Mouse (Mus musculus): Measurements from ENCODE around the gene Ocel1. TPM values are rescaled to one million over a fixed set of nuclear protein-coding genes. Genes with fewer than 3 reads are reported as not detected.

The Ocel1 gene
- polyA plus RNA-seq, 1 experiment: 36.5 TPM

DNA sequence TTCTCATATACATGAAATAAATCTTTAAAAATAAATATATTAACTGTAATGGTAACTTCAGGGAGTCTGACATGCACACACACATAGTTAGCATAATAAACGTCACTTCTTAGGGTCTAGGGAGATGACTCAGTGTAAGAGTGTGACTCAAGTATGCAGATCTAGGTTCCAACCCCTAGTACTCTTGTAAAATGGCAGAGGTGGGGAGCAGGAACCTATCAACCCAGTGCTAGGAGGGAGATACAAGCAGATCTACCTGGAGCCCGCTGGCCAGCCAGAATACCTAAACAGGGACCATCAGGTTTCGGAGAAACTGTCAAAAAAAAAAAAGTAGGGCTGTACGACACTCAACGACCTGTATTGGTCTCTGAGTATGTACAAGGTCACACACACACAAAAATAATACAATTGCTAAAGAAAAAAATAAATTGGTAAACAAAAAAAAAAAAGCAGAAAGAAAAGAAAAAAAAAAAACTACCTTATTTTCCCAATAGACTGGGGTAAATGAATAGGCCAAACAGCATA, 325 bp upstream of the Ocel1 start:
- Histone ChIP-seq H3K27ac (ENCODE audit: control insufficient read depth, insufficient read depth, low read depth, low read length) (peak overlapping the region; percentile 69), H3K36me3 (ENCODE audit: control insufficient read depth, insufficient read depth, low read length) (no peaks in the 10 kb centered on the region; the same call in 1 of the 2 replicates), H3K27me3 (ENCODE audit: control insufficient read depth, insufficient read depth, low read length) (no peaks in the 10 kb centered on the region), H3K4me1 (ENCODE audit: control insufficient read depth, insufficient read depth, low read length) (peaks cover 15% of the 10 kb centered on the region), H3K4me3 (ENCODE audit: control insufficient read depth, low read depth, low read length) (peak overlapping the region; percentile 96)
- TF ChIP-seq CTCF (IDR thresholded peaks at IDR 0.05; ENCODE audit: control insufficient read depth, insufficient read depth, insufficient replicate concordance, low read depth, low read length) (no peak), POLR2A (IDR thresholded peaks at IDR 0.05; ENCODE audit: control insufficient read depth, low read depth, low read length) (no peak)

DNA sequence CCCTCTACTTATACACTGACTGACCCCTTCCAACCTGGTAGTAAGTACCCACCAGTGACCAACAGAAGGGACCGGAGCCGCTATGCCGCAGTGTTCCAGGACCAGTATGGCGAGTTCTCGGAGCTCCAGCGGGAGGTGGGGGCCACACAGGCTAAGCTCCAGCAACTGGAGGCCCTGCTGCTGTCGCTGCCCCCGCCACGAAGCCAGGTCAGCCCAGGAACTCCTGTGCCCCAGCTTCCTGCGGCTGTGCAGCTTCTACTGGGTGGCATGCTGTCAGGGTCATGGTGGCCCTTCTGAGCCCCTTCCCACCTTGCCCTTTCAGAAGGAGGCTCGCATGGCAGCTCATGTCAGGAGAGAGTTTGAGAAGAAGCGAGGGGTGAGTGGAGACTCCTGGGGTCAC, 1.3 kb downstream of the Ocel1 start:
- TF ChIP-seq CTCF (IDR thresholded peaks at IDR 0.05; ENCODE audit: control insufficient read depth, insufficient read depth, insufficient replicate concordance, low read depth, low read length) (no peak), POLR2A (IDR thresholded peaks at IDR 0.05; ENCODE audit: control insufficient read depth, low read depth, low read length) (no peak)
- Histone ChIP-seq H3K4me3 (ENCODE audit: control insufficient read depth, low read depth, low read length) (no peak overlapping the region), H3K27ac (ENCODE audit: control insufficient read depth, insufficient read depth, low read depth, low read length) (no peak overlapping the region), H3K36me3 (ENCODE audit: control insufficient read depth, insufficient read depth, low read length) (no peaks in the 10 kb centered on the region; the same call in 1 of the 2 replicates), H3K27me3 (ENCODE audit: control insufficient read depth, insufficient read depth, low read length) (no peaks in the 10 kb centered on the region), H3K4me1 (ENCODE audit: control insufficient read depth, insufficient read depth, low read length) (peaks cover 19% of the 10 kb centered on the region)

DNA sequence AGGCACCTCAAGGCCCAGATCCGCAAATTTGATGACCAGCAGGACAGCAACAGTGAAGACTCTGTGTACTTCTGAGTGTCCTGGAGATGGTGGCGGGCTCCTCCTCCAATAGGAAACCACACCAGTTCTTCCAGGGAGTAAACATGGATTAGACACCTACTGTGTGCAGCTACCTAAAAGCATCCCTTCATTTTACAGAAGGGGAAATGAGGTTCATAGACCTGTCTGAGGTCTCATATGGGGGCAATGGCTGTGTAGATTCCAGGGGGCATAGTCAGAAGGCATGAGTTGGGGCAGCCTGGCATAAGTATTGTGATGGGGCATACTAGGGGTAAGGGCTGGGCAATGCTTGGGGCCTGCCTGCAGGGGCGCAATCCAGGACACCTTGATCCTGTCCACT, 1.9 kb downstream of the Ocel1 start:
- Histone ChIP-seq H3K27me3 (ENCODE audit: control insufficient read depth, insufficient read depth, low read length) (no peaks in the 10 kb centered on the region), H3K4me1 (ENCODE audit: control insufficient read depth, insufficient read depth, low read length) (peaks cover 14% of the 10 kb centered on the region), H3K27ac (ENCODE audit: control insufficient read depth, insufficient read depth, low read depth, low read length) (no peak overlapping the region), H3K4me3 (ENCODE audit: control insufficient read depth, low read depth, low read length) (no peak overlapping the region), H3K36me3 (ENCODE audit: control insufficient read depth, insufficient read depth, low read length) (no peaks in the 10 kb centered on the region; the same call in 1 of the 2 replicates)
- TF ChIP-seq CTCF (IDR thresholded peaks at IDR 0.05; ENCODE audit: control insufficient read depth, insufficient read depth, insufficient replicate concordance, low read depth, low read length) (no peak), POLR2A (IDR thresholded peaks at IDR 0.05; ENCODE audit: control insufficient read depth, low read depth, low read length) (no peak)

DNA sequence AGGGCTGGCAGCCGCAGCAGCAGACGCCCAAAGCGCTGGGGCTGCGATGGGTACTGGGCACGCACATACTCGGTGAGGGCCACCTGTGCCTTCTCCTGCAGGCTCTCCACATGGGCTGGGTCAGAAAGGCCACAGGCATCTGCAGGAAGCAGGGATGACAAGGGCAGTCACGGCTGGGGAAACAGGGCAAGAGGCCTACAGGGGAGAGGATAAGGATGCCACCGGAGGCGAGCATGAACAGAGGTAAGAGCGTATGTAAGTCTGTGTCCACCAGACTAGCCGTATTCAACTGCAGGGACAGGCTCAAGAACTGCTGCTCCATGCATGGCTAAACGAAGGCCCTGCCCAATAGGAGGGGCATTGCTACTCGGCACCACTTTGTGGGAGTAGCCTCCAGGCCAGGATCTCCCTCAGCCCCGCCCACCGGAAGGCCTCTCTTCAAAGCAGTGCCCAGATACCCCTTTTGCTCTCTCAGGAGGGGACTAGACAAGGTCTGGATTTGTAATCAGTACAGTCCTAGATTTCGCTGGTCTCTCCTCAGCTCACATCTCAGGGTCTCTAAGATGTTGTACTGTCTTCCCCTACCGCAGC, 3.6 kb downstream of the Ocel1 start:
- H3K4me3 ChIP-seq (ENCODE audit: control insufficient read depth, low read depth, low read length): no peak overlapping the region
- no peak overlapping the region for H3K27ac ChIP-seq (ENCODE audit: control insufficient read depth, insufficient read depth, low read depth, low read length)
- H3K36me3 ChIP-seq (ENCODE audit: control insufficient read depth, insufficient read depth, low read length): no peaks in the 10 kb centered on the region
- H3K4me1 ChIP-seq (ENCODE audit: control insufficient read depth, insufficient read depth, low read length): peaks cover 11% of the 10 kb centered on the region
- H3K27me3 ChIP-seq (ENCODE audit: control insufficient read depth, insufficient read depth, low read length): no peaks in the 10 kb centered on the region
- TF ChIP-seq POLR2A (IDR thresholded peaks at IDR 0.05; ENCODE audit: control insufficient read depth, low read depth, low read length): no peak
- no peak for TF ChIP-seq CTCF (IDR thresholded peaks at IDR 0.05; ENCODE audit: control insufficient read depth, insufficient read depth, insufficient replicate concordance, low read depth, low read length)

DNA sequence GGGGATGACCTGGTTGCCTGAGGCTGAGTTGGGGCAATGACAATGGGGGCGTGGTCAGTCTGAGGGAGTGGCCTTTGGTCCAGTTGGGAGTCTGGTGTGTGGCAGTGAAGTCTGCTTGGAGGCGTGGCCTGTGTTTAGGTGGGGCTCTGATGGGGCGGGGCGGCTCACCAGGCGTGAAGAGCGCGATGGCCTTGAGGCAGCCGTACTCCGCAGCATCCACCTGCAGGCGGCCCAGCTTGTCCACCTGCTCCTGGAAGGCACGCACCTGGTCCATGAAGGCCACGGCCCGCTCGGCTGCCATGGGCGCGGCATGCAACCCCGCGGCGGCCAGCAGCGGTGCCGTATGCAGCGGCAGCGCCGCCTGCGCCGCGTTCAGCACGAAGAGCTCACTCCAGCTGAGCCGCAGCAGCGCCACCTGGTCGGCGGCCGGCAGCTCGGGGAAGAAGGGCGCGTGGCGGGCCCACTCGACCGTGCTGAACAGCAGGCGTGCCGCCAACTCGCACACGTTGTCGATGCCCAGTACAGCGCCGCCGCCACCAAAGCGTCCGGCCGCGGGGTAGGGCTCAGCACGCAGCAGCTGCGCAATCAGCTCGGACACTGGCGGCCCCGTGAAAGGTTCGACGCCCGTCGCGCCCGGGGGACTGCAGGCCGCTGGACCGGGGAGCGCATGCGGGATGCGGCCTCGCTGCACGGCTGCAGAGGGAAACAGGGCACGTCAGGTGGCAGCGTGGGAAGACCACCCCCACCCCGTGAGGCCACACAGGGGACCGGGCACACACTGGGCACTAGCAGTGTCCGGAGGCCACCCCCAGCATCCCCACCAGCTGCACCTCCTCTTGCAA, 4.7 kb downstream of the Ocel1 start:
- peaks cover 17% of the 10 kb centered on the region for H3K4me1 ChIP-seq (ENCODE audit: control insufficient read depth, insufficient read depth, low read length)
- TF ChIP-seq POLR2A (IDR thresholded peaks at IDR 0.05; ENCODE audit: control insufficient read depth, low read depth, low read length): peak; percentile 42; the same call in 1 of the 2 replicates
- TF ChIP-seq CTCF (IDR thresholded peaks at IDR 0.05; ENCODE audit: control insufficient read depth, insufficient read depth, insufficient replicate concordance, low read depth, low read length): no peak
- H3K4me3 ChIP-seq (ENCODE audit: control insufficient read depth, low read depth, low read length): peak overlapping the region; percentile 1; the same call in 1 of the 2 replicates
- no peak overlapping the region for H3K27ac ChIP-seq (ENCODE audit: control insufficient read depth, insufficient read depth, low read depth, low read length)
- H3K27me3 ChIP-seq (ENCODE audit: control insufficient read depth, insufficient read depth, low read length): no peaks in the 10 kb centered on the region
- H3K36me3 ChIP-seq (ENCODE audit: control insufficient read depth, insufficient read depth, low read length): no peaks in the 10 kb centered on the region

DNA sequence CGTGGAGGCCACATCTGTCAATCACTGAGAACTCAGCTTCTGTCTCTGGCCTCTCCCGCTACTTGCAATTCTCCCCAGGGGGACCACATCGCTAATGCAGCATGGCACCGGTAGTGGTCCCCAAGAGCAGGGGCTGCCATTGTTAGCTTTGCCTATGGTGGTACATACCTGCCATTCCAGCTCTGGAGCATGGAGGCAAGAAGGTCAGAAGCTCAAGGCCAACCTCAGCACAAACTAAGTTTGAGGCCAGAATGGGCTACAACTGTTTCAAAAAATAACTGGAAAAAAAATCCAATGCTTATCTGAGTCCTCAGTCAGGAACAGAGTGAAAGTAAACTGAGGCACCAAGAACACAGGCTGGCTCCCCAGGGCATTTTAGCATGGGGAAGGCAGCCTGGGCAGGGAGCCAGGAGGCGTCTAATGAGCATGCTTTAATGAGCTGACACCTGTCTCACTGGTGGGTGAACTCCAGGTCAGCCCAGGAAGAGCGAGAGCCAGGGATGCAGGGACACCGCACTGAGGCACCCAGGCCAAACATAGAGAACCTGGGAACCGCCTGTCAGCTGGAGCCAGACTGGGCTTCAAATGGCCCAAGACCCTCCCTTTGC, 5.4 kb downstream of the Ocel1 start:
- Histone ChIP-seq H3K4me1 (ENCODE audit: control insufficient read depth, insufficient read depth, low read length) (peaks cover 20% of the 10 kb centered on the region), H3K4me3 (ENCODE audit: control insufficient read depth, low read depth, low read length) (no peak overlapping the region), H3K27ac (ENCODE audit: control insufficient read depth, insufficient read depth, low read depth, low read length) (no peak overlapping the region), H3K27me3 (ENCODE audit: control insufficient read depth, insufficient read depth, low read length) (no peaks in the 10 kb centered on the region), H3K36me3 (ENCODE audit: control insufficient read depth, insufficient read depth, low read length) (no peaks in the 10 kb centered on the region)
- TF ChIP-seq CTCF (IDR thresholded peaks at IDR 0.05; ENCODE audit: control insufficient read depth, insufficient read depth, insufficient replicate concordance, low read depth, low read length) (no peak), POLR2A (IDR thresholded peaks at IDR 0.05; ENCODE audit: control insufficient read depth, low read depth, low read length) (no peak)

DNA sequence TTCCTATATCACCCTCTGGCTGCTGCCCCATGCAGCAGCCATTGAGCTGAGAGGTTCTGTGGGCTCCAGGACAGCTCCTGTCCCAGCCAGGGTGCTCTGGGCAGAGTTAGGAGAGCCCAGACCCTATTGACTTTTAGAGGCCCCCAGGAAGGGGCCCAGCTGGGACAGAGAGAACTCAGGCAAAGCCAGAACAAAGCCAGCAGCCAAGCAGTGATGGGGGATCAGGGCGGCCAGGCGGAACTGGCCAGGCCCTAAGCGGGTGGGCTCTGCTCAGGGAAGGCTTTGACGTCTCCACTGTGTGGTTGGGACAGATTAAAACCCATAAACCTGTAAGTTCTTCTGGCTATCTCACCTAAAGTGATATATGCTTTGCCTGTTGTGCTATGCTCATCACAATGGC, 7.9 kb downstream of the Ocel1 start:
- Histone ChIP-seq H3K36me3 (ENCODE audit: control insufficient read depth, insufficient read depth, low read length) (no peaks in the 10 kb centered on the region), H3K4me3 (ENCODE audit: control insufficient read depth, low read depth, low read length) (no peak overlapping the region), H3K27ac (ENCODE audit: control insufficient read depth, insufficient read depth, low read depth, low read length) (no peak overlapping the region), H3K27me3 (ENCODE audit: control insufficient read depth, insufficient read depth, low read length) (no peaks in the 10 kb centered on the region), H3K4me1 (ENCODE audit: control insufficient read depth, insufficient read depth, low read length) (peaks cover 23% of the 10 kb centered on the region)
- TF ChIP-seq CTCF (IDR thresholded peaks at IDR 0.05; ENCODE audit: control insufficient read depth, insufficient read depth, insufficient replicate concordance, low read depth, low read length): no peak
- no peak for TF ChIP-seq POLR2A (IDR thresholded peaks at IDR 0.05; ENCODE audit: control insufficient read depth, low read depth, low read length)

Data from testis, adult 2 months (tissue).